Mouse (Mus musculus): ENCODE results near the gene Rfxank.

Rfxank gene

DNA sequence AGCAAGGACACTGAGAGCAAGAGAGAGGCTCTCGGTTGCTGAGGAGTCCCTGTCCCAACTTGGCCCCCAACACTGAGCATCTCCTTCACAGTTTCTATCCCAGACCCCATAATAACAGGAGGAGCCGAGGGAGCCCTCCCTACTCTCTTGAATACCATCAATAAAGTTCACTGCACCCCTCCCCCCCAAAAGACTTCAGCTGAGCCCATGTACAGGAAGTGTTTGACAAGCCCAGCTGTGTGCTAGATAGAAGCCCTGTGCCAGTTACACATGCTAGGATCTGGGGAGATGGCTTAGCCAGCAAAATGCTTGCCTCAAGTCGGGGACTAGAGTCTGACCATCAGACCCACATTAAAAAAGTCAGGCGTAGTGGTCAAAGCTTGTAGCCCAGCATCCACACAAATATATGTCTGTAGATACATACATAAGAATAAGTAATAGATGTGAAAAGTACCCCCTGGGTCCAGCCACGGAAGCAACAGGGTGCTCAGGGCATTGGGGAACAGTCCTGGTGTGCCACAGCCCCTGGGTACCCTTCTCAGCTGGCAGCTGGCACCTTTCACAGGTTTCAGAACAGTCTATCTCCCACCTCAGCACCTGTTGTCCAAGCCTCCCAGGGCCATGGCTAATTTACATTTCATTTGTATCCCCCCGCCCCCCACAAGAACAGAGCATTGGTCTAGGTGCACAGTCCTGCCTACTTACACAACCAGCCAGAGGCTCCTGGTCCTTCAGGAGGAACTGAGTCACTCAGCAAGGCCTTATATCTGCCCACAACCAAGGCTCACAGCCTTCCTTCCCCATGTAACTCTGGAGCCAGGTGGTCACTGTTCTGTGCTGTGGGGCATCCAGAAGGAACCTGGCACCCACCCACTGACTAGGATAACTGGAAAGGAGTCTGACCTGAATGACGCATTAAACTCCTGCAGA, 9.0 kb upstream of the Rfxank start:
- no peak for DNase-seq

DNA sequence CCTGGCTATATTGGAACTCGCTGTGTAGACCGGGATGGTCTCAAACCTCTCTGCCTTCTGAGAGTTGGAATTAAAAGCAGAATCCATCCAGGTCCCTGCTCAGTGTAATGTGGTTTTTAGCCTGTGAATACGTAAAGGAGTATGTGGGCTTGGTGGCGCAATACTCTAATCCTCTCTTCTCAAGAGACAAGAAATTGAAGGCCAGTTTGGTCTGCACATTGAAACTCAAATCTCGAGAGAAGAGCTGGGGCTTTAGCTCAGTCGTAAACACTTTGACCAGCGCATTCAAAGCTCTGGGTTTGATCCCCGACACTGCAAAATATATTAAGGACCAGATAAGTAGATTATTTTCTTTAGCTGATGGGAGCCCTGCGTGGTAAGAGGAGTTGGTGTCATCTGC, 1.0 kb upstream of the Rfxank start:
- DNase-seq: no peak

DNA sequence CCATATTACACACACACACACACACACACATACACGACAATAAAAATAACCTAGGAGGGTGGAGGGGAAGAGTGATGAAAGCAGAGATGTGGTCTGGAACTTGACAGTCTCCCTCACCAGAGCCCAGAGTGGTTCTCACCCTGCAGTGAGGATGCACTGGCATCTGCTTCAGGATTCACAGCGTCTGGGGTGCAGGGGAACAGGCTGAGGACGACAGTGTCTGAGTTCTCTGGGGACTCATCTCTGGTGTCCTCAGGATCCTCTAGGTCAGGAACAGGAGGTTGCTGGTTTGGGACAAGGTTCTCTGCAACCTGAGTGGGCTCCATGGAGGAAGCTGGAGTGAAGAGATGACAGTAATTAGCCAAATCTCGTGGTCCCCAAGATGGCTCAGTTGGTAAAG, 1.1 kb downstream of the Rfxank start:
- no peak for DNase-seq

DNA sequence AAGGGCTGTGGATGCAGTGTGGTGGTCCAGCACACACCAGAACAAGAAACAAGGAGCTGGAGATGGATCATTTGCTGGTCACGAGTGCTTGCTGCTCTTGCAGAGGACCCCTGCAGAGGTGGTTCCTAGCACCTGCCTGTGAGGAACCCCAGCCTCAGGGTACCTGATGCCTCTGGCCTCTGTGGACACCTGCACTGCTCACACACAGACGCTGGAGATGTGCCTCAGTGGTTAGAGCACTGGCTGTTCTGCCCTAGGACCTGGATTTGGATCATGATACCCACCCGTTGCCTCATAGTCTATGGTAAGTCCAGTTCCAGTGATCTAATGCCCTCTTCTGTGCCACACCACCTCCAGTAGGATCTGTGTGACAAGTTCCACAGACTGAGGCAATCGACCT, 2.4 kb downstream of the Rfxank start:
- no peak for DNase-seq

DNA sequence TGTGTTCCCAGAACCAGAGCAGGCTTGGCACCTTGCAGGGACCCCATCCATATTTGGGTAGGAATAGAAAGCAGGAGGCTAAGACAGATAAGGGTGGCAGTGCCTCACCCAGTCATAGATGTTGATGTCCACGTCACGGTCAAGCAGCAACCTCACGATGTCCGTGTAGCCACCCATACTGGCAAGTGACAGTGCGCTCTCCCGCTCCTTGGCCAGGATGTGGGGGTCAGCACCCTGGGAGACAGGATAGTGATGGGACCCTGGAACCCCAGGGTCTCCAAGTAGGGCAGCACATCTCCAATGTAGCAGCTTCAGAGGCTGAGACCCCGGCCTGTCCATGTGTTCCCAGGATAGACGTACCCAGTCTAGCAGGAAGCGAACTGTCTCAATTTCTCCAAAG, 4.0 kb downstream of the Rfxank start:
- DNase-seq: no peak

DNA sequence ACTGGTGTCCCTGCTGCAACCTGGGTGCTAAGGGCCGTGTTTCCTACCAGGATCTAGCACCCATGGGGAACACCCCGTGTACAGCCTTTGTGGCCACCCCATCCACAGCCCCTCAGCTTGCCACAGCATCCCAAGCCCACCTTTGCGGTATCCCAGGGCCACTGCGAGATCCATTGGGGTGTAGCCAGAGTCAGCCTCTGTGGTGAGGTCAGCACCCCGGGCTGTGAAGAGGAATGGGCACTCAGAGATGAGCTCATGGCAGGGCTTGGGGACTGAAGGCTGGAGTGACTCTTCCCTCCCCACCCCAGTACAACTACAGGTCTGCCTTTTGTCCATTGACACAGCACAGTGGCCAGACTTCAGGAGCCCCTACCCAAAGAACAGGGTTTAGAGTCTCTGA, 4.9 kb downstream of the Rfxank start:
- DNase-seq: no peak

DNA sequence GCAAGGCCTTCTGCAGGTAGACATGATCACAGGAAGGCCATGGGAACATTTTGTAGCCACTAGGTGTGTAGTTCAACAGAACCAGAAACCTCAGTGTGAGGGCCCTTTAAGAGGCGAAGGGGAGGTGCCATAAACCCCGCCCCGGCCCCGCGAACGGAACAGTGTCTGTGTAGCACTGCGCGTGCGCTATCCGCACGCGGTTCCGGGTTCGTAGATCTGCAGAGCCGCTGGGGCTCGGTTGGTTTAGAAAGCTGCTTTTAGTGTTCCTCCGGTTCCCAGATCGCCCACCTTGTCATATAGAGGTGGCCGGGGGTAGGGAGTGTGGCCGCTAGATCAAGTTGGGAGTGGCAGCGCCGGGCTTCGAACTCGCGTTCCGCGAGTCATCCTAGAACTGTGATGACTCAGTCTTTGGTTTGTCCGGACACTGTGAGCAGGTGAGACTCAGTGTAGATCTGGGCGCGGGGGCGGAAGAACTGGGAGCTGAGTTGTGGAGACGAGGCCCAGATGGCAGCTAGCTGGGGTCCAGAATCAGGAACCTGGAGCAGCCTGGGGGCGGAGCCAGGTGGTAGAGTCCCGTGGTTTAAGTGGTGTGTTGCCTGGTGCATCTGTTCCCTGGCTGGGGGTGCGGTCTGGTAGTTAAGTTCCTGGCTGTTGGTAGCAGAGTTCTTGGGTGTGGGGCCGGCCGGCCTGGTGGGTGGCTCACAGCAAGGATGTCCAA, 7.6 kb downstream of the Rfxank start, which contains the start of gene Nr2c2ap:
Gene Nr2c2ap, plus strand, starts transcription at position 168 of the 718 bp plus-strand sequence.
- peak; percentile 85 for DNase-seq

DNA sequence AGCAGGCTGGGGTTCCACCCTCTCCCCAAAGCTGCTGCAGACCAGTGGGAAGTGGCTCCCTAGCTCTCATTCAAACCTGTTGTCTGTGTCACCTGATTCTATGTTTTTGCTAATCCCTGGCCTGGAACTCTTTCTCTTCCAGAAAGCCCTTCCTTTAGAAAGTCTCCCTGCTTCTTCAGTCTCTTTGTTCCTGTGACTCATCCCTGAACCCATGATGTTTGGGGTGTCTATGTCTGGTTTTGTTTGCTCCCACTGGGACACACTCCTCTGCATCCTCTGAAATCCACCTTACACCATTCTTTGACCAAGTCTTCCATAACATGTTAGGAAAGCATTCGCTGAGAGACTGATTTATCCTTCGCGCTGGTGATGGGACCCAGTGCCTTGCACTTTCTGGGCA, 8.9 kb downstream of the Rfxank start:
- no peak for DNase-seq

DNA sequence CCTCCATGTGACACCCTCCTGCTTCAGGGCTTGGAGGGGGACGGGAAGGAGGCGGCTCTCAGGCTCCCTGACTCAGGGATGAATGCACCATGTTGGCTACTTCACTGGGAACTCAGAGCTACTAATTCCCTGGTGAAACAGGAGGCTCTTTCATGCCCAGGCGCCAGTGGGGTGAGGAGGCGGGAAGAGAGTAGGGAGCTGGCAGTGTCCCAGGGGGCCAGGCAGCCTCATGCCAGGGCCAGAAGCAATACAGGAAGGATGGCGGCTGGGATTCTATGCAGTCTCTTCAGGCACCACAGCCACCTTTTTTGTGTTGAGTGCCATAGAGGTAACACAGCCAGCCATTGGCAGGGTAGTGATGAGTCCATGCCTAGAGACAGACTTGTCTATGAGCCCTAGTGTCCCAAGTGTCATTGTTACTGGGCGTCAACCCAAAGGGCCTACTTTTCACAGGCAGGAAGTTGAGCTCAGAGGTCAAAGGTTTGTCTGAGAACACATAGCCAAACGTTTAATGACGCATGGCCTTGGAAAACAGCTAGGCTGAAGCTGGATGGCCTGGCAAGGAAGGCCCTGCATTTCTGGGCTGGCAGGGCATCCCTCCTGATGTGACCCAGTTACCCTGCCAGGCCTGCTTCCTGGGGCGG, 9.5 kb downstream of the Rfxank start:
- DNase-seq: peak; percentile 69

DNA sequence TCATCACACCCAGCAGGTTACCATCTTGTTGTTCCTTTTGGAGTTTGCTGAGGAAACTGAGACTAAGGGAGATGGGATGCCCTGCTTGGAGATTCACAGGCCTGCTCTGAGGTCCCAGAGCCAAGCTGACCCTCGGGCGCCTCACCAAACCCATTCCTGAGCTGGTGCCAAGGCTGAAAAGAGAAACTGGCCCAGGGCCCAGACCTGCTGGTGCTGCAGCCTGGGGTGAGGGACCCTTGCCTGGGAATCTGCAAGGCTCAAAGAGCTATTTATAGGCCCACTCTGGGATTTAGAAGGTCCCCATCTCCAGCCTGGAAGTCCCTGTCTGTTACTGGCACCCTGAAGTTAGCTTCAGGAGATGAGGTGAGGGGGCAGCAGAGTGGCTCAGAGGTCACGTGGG, 10.5 kb downstream of the Rfxank start:
- DNase-seq: peak; percentile 56

DNA sequence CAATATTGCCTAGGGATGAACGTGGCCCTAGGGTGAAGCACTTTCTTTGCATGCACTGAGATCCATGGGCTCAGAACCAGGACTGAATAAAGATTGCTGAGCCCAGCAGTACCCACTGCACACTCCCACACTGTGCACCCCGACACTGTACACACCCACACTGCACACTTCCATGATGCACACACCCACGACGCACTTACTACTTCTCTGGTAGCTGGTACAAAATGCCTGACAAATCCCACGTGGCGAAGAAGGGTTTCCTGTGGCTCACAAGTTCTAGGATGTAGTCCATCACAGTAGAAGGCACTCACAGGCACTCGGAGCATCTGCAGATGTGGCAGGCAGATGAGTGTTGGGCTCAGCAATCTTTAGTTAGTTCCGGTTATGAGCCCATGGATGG, 14.0 kb downstream of the Rfxank start:
- no peak for DNase-seq

DNA sequence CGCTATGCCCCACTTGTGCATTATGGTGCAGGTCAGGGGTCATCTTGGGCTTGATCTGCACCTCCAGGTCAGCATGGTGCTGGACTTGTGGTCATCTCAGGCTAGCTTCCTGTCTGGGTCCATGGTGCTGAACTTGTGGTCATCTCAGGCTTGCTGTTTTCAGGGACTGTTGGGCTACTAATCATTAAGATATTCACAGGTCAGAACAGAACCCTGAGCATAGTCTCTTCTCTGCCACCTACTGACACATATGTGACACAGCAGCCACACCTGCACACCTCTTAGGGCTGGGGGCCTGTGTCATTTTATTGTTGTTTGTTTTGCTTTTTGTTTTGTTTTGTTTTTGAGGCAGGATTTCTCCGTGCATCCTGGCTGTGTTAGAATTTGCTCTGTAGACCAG, 16.1 kb downstream of the Rfxank start:
- no peak for DNase-seq

DNA sequence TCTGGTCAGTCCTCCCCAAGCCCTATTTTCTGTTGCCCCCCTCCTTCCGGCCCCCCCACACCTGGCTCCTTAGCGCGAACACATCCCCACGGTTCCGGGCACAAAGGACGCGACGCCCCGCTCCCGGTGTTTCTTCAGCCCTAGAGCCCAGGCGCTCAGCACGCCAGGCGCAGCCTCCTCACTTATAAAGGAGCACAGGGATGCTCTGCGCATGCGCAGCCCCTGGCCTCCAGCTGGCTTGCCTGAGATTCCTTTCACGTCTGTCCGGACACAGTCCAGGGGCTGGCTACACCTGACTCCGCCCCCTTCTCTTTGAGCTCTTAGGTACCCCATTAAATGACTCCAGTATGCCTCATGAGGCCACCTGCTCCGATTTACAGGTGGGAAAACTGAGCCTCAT, 18.3 kb downstream of the Rfxank start, which contains the start of gene Ncan:
Gene Ncan, minus strand, starts transcription at position 207 of the 400 bp plus-strand sequence.
- DNase-seq: peak; percentile 95

DNA sequence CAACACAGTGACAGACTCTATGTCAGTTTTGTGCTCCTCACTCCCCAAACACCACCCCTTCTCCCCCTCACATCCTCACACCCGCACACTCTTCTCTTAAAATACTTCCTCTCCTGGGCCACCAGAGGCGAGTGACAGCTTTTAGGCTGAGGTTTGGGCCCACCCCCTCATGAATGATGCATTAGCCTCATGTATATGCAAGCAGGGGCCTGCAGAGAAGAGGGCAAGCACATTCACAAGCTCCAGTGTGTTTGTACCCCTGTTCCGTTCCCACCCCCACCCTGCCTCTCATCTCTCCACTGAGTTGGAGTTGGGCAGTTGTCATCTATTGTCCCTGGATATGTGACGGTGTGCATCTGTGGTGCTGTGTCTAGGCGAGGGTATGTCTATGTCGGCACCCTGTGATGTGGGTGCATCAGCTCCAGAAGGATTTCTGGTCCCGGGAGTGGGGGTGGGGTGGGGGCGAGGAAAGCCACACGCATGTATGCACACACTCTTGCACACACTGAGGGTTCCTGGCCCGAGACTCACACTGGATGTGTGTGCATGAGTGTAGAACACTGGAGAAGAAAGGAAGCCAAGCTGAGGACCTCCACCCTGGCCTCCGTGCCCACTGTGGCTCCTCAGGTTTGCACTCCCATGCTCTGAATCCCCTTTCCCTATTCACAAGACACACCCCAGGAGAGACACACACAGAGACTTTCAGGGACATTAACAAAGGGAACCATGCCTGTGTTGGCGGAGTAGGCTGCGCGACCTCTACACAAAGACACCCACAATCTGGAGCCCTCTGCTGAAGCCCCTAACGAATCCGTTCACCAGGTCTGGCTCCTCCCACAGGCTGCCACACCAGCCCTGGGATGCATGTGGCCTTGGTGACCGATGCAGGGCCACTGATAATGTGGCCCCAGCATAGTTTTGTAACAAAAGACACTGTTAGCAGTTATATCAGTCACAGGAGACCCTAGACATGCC, 19.9 kb downstream of the Rfxank start:
- no peak for DNase-seq

DNA sequence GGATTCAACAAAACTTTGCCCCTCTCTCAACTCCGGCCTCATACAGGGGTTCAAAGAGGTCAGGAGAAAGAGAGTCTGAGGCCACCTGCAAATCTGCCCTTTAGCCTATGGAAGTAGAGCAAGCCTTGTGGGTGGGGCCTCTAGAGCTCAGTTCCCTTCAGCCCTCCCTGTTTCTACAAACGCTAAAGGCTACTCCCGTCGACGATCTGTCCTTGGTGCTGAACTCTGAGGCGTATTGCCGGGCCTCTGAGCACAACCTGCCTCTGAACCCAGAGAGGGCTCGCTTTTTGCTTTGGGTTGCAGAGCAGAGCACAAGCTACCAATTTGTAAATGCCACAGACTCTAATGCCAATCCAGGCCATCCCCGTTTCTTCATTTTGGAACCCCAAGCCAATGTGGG, 21.3 kb downstream of the Rfxank start:
- DNase-seq: no peak

DNA sequence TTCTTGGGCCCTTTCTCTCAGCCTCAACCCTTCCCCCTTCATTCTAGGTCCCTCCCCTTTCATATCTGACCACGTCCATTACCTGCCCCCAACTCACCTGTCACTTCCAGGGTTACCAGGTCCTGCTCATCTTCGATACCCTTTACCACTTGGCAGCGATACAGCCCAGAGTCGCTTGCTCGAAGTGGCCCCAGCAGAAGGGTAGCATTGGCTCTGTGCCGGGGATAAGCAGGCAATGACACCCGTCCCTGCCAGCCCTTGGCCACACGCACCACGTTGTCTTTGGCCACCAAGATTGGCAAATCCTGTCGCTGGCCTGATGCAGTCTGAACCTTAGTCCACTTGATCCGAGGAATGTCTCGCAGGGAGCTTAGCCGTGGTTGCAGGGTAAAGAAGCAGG, 24.1 kb downstream of the Rfxank start:
- no peak for DNase-seq

DNA sequence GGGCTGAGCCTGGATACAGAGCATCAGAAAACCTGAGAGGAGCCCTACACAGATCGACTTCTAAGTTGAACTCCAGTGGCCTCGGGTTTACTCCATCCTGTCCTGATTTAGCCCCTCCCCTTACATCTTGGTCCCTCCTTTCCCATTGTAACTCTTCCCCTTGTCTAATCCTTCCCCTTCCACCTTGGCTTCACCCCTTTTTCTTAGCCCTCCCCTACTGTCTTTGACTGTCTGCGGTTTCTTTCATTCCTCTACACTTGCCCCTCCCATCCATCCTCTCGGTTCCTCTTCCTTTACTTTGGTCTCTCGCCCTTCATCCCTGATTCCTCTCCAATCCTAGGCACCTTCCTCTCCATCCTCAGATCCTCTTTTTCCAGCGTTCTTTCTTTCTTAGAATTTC, 24.5 kb downstream of the Rfxank start:
- DNase-seq: no peak

DNA sequence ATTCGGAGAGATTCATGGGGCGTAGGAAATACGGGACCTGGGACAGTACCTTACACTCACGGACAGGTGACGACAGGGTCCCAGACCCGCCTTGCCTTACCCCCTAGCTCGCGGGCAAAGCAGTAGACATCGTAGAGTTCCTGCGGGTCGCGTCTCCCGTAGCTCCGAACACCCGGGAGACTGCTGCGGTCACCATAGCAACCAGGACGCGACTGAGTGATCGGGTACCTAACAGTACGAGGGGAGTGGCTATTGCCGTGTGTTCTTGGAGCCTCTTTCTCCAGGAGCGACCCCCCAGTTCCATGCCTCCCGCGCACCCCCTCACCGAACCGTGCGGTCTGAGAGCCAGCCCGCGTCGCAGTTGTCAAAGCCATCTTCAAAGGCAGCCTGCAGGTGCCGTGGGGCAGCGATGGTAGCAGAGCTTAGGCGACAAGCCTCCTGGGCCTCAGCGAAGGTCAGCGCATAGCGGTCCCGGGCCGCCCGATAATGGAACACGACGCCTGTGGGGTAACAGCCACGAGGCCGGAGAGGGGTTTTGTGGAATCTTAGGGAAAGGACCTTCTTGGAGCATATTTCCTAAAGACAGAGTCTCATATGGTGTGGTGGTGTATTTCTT, 26.4 kb downstream of the Rfxank start:
- DNase-seq: no peak

DNA sequence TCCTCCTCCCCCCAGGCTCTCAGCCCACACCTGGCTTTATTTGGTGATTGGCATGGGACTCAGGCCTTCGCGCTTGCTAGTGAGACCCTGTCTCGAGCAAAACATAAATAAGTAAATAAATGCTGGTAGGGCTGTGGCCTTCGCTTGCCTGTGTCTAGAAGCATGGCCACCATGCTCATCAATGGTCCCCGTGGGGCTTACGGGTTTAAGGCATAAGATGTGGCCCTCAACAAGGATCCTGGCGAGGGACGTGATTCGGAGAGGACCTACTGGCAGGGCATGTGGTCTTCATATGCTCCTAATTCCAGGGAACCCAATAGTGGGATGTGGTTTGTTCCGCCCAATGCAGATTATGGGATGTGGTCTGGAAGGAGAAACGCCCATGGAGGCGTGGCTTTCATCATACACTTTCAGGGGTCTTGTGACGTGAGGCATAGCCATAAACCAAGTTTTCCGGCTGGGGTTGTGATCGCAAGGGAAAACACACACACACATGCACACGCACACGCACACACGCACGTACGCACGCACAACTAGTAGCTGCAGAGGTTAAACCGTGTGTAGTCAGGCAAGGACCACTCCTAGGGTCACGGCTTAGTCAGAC, 27.7 kb downstream of the Rfxank start:
- no peak for DNase-seq

DNA sequence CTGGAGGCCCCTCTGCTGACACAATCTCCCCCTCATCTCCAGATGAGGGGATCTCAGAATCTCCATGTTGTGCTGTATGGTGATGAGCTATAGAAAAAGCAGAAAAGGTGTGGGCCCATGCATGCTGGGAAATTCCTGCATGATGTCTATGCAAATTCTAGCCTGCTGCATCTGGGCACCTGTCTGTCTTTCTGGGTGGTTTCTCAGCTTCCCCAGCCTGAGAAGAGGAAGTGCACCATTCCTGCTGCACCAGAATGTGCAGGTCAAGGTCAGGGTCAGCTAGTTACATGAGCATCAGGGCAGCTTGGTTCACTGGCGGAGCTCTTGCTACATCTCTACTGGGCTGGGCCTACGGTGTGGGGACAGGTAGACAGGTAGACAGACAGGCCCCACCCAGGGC, 28.5 kb downstream of the Rfxank start:
- no peak for DNase-seq

DNA sequence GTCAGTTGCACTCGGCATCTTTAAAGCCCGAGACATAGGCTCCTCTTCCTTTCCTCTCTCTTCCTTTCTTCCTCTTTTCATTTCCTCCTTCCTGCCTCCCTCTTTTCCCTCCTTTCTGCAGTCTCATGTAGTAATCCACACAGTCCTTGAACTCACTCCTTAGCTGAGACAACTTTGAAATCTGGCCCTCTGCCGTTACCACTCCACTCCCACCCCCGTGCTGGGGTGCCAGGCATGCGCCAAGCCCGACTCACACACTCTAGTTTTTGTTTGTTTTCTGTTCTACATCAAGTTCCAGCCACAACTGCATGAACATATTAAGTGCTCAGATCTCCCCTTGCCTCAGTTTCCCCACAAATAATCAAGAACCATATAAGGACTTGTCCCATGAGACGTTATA, 34.0 kb downstream of the Rfxank start:
- DNase-seq: no peak

DNA sequence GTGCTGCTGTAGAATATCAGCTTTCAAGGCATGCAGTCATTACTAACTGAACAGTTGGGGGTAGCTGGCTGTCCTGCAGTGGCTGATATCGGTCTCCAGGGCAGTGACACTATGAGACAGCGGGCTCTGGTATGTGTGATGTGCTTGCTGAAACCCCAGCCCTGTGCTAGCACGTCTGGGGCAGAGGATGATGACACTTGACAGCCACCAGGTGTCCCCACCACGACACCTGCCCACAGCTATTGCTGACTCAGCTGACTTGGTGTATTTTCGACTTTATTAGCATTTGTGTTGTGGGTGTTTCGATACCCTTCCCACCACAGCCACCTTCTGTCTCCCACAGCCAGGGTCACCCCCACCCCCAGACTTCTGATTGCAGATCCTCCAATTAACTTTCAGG, 34.4 kb downstream of the Rfxank start:
- no peak for DNase-seq
